Mouse (Mus musculus): Measurements from ENCODE around the gene Cacna1e.

DNA sequence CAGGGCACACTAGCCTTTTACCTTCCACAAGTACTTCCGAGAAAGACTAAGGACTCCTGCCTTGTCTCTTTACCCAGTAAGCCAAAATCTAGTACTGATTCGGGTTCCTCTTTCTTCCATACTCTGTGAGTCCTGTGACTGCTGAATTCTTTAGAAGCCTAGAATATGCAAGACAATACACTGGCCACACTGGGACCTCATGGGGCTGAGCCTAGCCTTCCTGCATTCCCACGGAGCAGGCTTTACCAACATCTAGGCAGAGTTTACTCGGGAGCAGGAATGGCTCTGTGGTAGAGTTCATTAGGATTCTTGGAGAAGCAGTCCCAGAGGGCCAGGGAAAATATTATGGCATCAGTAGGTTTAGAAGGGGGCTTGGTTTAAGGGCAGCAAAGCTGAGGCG lies 155.6 kb downstream of the Cacna1e start:
- TF ChIP-seq EP300 (IDR thresholded peaks at IDR 0.05; ENCODE audit: low read depth) (no peak), CTCF (IDR thresholded peaks at IDR 0.05; ENCODE audit: low read depth) (no peak)
